Mouse (Mus musculus) ES-E14 (cell line): ENCODE measurements around the gene Cyp17a1. TPM values are rescaled to one million over a fixed set of nuclear protein-coding genes. Genes with fewer than 3 reads are reported as not detected.

Experiments
- DNase-seq: peaks from one replicate; pipeline ENCODE4 v3.0.0-alpha.2; 2013; ENCODE audit warnings: low read depth, low spot score
- H3K27ac ChIP-seq: 2 replicates; pipeline ENCODE4 v1.5.1; 2012; ENCODE audit warnings: low read depth, mild to moderate bottlenecking, low read length, moderate library complexity, mixed read lengths; ENCODE audit not compliant: poor library complexity, insufficient read depth, severe bottlenecking
- H3K36me3 ChIP-seq: 2 replicates; pipeline ENCODE4 v1.6.1; 2012; ENCODE audit warnings: mild to moderate bottlenecking, low read length, moderate library complexity, mixed read lengths; ENCODE audit not compliant: control insufficient read depth, poor library complexity, insufficient read depth, severe bottlenecking
- H3K4me1 ChIP-seq, 2 experiments: fragments of 150-350 bp in 1 of 2; sonication (generic) in 1 of 2; 2 replicates each; pipeline ENCODE4 v1.6.1; 2012; ENCODE audit warnings: low read length in 2 of 2, mild to moderate bottlenecking in 1 of 2, mixed read lengths in 1 of 2; ENCODE audit not compliant: control insufficient read depth in 2 of 2, insufficient read depth in 2 of 2, poor library complexity in 1 of 2
- H3K4me3 ChIP-seq, 2 experiments: fragments of 150-350 bp in 1 of 2; sonication (generic) in 1 of 2; 2 replicates each; pipeline ENCODE4 v1.5.1; 2012; ENCODE audit warnings: low read length in 2 of 2, low read depth in 1 of 2, mild to moderate bottlenecking in 1 of 2, mixed read lengths in 1 of 2; ENCODE audit not compliant: insufficient read depth in 1 of 2, poor library complexity in 1 of 2, severe bottlenecking in 1 of 2
- H3K9ac ChIP-seq: 2 replicates; pipeline ENCODE4 v1.6.1; 2012; ENCODE audit warnings: low read depth, mild to moderate bottlenecking, low read length, mixed read lengths; ENCODE audit not compliant: poor library complexity, insufficient read depth, severe bottlenecking
- H3K9me3 ChIP-seq: fragments of 150-350 bp; sonication (generic); 2 replicates; pipeline ENCODE4 v1.6.1; 2012; ENCODE audit warnings: low read depth, mild to moderate bottlenecking, low read length; ENCODE audit not compliant: control insufficient read depth, insufficient read depth
- CHD2 ChIP-seq: IDR thresholded peaks from 2 replicates; pipeline ENCODE4 v1.6.1; 2014; ENCODE audit warnings: mild to moderate bottlenecking, low read depth, low read length, inconsistent platforms
- HCFC1 ChIP-seq: IDR thresholded peaks from 2 replicates; pipeline ENCODE4 v1.6.1; 2012; ENCODE audit warnings: low read length, inconsistent platforms, borderline replicate concordance; ENCODE audit not compliant: insufficient read depth
- MAFK ChIP-seq: IDR thresholded peaks from 2 replicates; pipeline ENCODE4 v1.6.1; 2014; ENCODE audit warnings: mild to moderate bottlenecking, low read depth, low read length, inconsistent platforms; ENCODE audit not compliant: insufficient read depth
- ZC3H11A ChIP-seq: IDR thresholded peaks from 2 replicates; pipeline ENCODE4 v1.6.1; 2012; ENCODE audit warnings: low read depth, mild to moderate bottlenecking, inconsistent platforms, low read length, borderline replicate concordance
- ZNF384 ChIP-seq: IDR thresholded peaks from 2 replicates; pipeline ENCODE4 v1.6.1; 2012; ENCODE audit warnings: low read depth, low read length, inconsistent platforms
- in situ Hi-C, 2 experiments: fragments of 600-800 bp; cut with MboI; formaldehyde crosslinking; loops; one replicate each; pipeline ENCODE4 v1.15.1; 2025; ENCODE audit warnings: low sequenced_read_pairs in 2 of 2, inconsistent platforms in 1 of 2; ENCODE audit not compliant: unreplicated experiment in 2 of 2
- total RNA-seq: library from RNA; depleted of rRNA; stranded (reverse); fragments of 300-350 nt; gene quantifications from 2 replicates; pipeline ENCODE4 v1.2.3, GENCODE M21; 2012

The Cyp17a1 gene
- total RNA-seq, 1 experiment = not detected

- TF ChIP-seq HCFC1 = no peak
- TF ChIP-seq MAFK = no peak
- no peak for TF ChIP-seq CHD2
- no peak for TF ChIP-seq ZNF384
- no peak for TF ChIP-seq ZC3H11A
- Histone ChIP-seq H3K9ac (no peak overlapping the region), H3K9me3 (no peaks in the 10 kb centered on the region), H3K36me3 (no peaks in the 10 kb centered on the region), H3K4me3 (no peak overlapping the region), H3K27ac (no peak overlapping the region), H3K4me1 (peaks cover 9 to 45% of the 10 kb centered on the region in 2 experiments)
- DNase-seq = no peak
- in situ Hi-C loops = no loop called here
Observed at GRCm38 (mm10) chr19:46621236-46622183, 51.5 kb downstream of the Cyp17a1 start.

- no peak overlapping the region for H3K27ac ChIP-seq
- TF ChIP-seq CHD2 (no peak), MAFK (no peak), ZC3H11A (no peak)
- in situ Hi-C loops = no loop called here
- H3K4me3 ChIP-seq = no peak overlapping the region
- H3K36me3 ChIP-seq = no peaks in the 10 kb centered on the region
- DNase-seq = no peak
- H3K4me1 ChIP-seq = peaks cover 13 to 53% of the 10 kb centered on the region in 2 experiments
- no peaks in the 10 kb centered on the region for H3K9me3 ChIP-seq
- H3K9ac ChIP-seq = no peak overlapping the region
Observed at GRCm38 (mm10) chr19:46620016-46620808, 52.8 kb downstream of the Cyp17a1 start.

GRCm38 (mm10) chr19:46619518-46619917 lies 53.5 kb downstream of the Cyp17a1 start:
- Histone ChIP-seq H3K9me3 (no peaks in the 10 kb centered on the region), H3K27ac (no peak overlapping the region), H3K9ac (no peak overlapping the region), H3K36me3 (peaks cover 2% of the 10 kb centered on the region; the same call in 1 of the 2 replicates), H3K4me3 (no peak overlapping the region), H3K4me1 (peaks cover 13 to 46% of the 10 kb centered on the region in 2 experiments)
- DNase-seq = no peak
- in situ Hi-C loops = no loop called here
- TF ChIP-seq ZC3H11A (no peak), HCFC1 (no peak), MAFK (no peak), CHD2 (no peak), ZNF384 (no peak)

GRCm38 (mm10) chr19:46619001-46619400 lies 54.0 kb downstream of the Cyp17a1 start:
- Histone ChIP-seq H3K9me3 (no peaks in the 10 kb centered on the region), H3K4me3 (no peak overlapping the region), H3K9ac (no peak overlapping the region), H3K4me1 (peaks cover 13 to 42% of the 10 kb centered on the region in 2 experiments), H3K36me3 (peaks cover 2% of the 10 kb centered on the region; the same call in 1 of the 2 replicates), H3K27ac (no peak overlapping the region)
- in situ Hi-C loops = no loop called here
- TF ChIP-seq ZC3H11A (no peak), HCFC1 (no peak)
- no peak for DNase-seq
